ENCODE assay signal across 9 mouse cellular contexts in genomic region chr7:64011563-64012267, GRCm38 (mm10).
A peak's percentile ranks its signal among the peaks of the same experiment; 100 is the strongest.
DNase-seq lines count a peak whose midpoint lies in the region; ATAC-seq and TF ChIP-seq lines count a peak whose summit lies in the region.
"Had no signal": no experiment of that assay in that cellular context is flagged by ENCODE, and none has a peak within 500 bp of the region (broad histone marks: within the 10 kb centered on the region; RNA-seq: fewer than 3 reads in every experiment).

No protein-coding gene starts in this region.

- H3K4me2 ChIP-seq in heart, embryonic 15.5 days = 0 out of 2 replicates have a peak overlapping the region, but pooled peaks have one; percentile 2
- H3K4me2 ChIP-seq in midbrain, embryonic 11.5 days = no peak overlapping the region
- H3K4me2 ChIP-seq: hindbrain, embryonic 15.5 days had no signal

- TF ChIP-seq EP300 in MEL (IDR thresholded peaks at IDR 0.05; ENCODE audit: low read depth in 1 of 2, low read length in 2 of 2) = peak; percentile 79 to 92

- TF ChIP-seq CTCF in MEL (IDR thresholded peaks at IDR 0.05 in 2 of 3, conservative IDR thresholded peaks at IDR 0.05 in 1 of 3; ENCODE audit: control insufficient read depth in 1 of 3, insufficient read depth in 1 of 3, low read depth in 2 of 3, low read length in 3 of 3, poor library complexity in 1 of 3, severe bottlenecking in 1 of 3) = no peak

- H3K4me1 ChIP-seq in MEL (ENCODE audit: control insufficient read depth in 1 of 2, insufficient read depth in 2 of 2, low read length in 2 of 2) = peaks cover 23 to 36% of the 10 kb centered on the region in 2 experiments
- H3K4me1 ChIP-seq in heart, embryonic 15.5 days (replicated peaks) = peaks cover 11% of the 10 kb centered on the region
- H3K4me1 ChIP-seq in midbrain, embryonic 11.5 days (ENCODE audit: control insufficient read depth, insufficient read depth, low read length) = no peaks in the 10 kb centered on the region
- H3K4me1 ChIP-seq: hindbrain, embryonic 15.5 days had no signal

- no peaks in the 10 kb centered on the region; the same call in 1 of the 2 replicates for H3K79me2 ChIP-seq in MEL (ENCODE audit: control insufficient read depth, insufficient read depth, low read length, poor library complexity)

- peak overlapping the region; percentile 99 for H3K27ac ChIP-seq in MEL (ENCODE audit: control insufficient read depth, low read depth, low read length)
- no peak overlapping the region for H3K27ac ChIP-seq in heart, embryonic 15.5 days
- no peak overlapping the region for H3K27ac ChIP-seq in midbrain, embryonic 11.5 days (ENCODE audit: low read depth, low read length)
- H3K27ac ChIP-seq: hindbrain, embryonic 15.5 days had no signal

- H3K9me3 ChIP-seq in MEL (replicated peaks; ENCODE audit: insufficient read depth, low read length) = no peaks in the 10 kb centered on the region
- H3K9me3 ChIP-seq in heart, embryonic 15.5 days (replicated peaks) = no peaks in the 10 kb centered on the region
- H3K9me3 ChIP-seq in midbrain, embryonic 11.5 days (ENCODE audit: control insufficient read depth, low read length) = no peaks in the 10 kb centered on the region
- H3K9me3 ChIP-seq: hindbrain, embryonic 15.5 days had no signal

- peaks cover 0 to 21% of the 10 kb centered on the region in 2 experiments; a peak in 2 of 4 replicates for H3K36me3 ChIP-seq in MEL (ENCODE audit: control insufficient read depth in 1 of 2, insufficient read depth in 2 of 2, low read length in 2 of 2)
- H3K36me3 ChIP-seq in heart, embryonic 15.5 days = no peaks in the 10 kb centered on the region
- H3K36me3 ChIP-seq in midbrain, embryonic 11.5 days (ENCODE audit: control insufficient read depth, insufficient read depth, low read length) = no peaks in the 10 kb centered on the region
- H3K36me3 ChIP-seq: hindbrain, embryonic 15.5 days had no signal

- TF ChIP-seq RAD21 in MEL (IDR thresholded peaks at IDR 0.05; ENCODE audit: low read depth, low read length) = no peak

- H3K9ac ChIP-seq in MEL (ENCODE audit: control insufficient read depth, low read depth, low read length, poor library complexity, severe bottlenecking) = peak overlapping the region; percentile 81
- no peak overlapping the region for H3K9ac ChIP-seq in heart, embryonic 15.5 days
- H3K9ac ChIP-seq in midbrain, embryonic 11.5 days (ENCODE audit: low read length) = no peak overlapping the region
- H3K9ac ChIP-seq: hindbrain, embryonic 15.5 days had no signal

- H3K27me3 ChIP-seq in MEL (ENCODE audit: control insufficient read depth in 1 of 2, insufficient read depth in 2 of 2, low read length in 2 of 2) = no peaks in the 10 kb centered on the region
- H3K27me3 ChIP-seq in heart, embryonic 15.5 days = no peaks in the 10 kb centered on the region
- H3K27me3 ChIP-seq in midbrain, embryonic 11.5 days (ENCODE audit: control insufficient read depth, insufficient read depth, low read length) = no peaks in the 10 kb centered on the region
- H3K27me3 ChIP-seq: hindbrain, embryonic 15.5 days had no signal

- WGBS in heart, embryonic 15.5 days = 40% methylated on average over 13 of the region's 13 CpGs
- 75% methylated on average over 13 of the region's 13 CpGs for WGBS in midbrain, embryonic 11.5 days

- H3K4me3 ChIP-seq in MEL (ENCODE audit: control insufficient read depth in 1 of 2, insufficient read depth in 1 of 2, low read depth in 2 of 2, low read length in 2 of 2) = peak overlapping the region; percentile 36 to 53
- H3K4me3 ChIP-seq in heart, embryonic 15.5 days = no peak overlapping the region
- H3K4me3 ChIP-seq in midbrain, embryonic 11.5 days (ENCODE audit: low read depth, low read length) = no peak overlapping the region
- H3K4me3 ChIP-seq: hindbrain, embryonic 15.5 days had no signal

- 0 out of 2 replicates have a peak, but pooled peaks have one; percentile 40 for ATAC-seq in heart, embryonic 15.5 days (replicated peaks; ENCODE audit: insufficient number of reproducible peaks, insufficient read depth, low FRiP score, low read depth)
- no peak for ATAC-seq in midbrain, embryonic 11.5 days (ENCODE audit: low FRiP score)

- peak in 1 of 2 experiments; percentile 51; a peak in 2 of 4 replicates for TF ChIP-seq POLR2A in MEL (IDR thresholded peaks at IDR 0.05; ENCODE audit: control insufficient read depth in 1 of 2, insufficient read depth in 1 of 2, low read depth in 1 of 2, low read length in 2 of 2, poor library complexity in 1 of 2)

- DNase-seq in B cell, adult 2 months = peak; percentile 75
- DNase-seq in MEL (ENCODE audit: low read depth, low spot score) = peak; percentile 93
- peak; percentile 71 for DNase-seq in lung, postnatal 14 days
- DNase-seq in thymus, postnatal 25 days = peak; percentile 76
- no peak for DNase-seq in midbrain, embryonic 11.5 days (ENCODE audit: low spot score, missing footprints)
- DNase-seq in ovary, adult 18-20 months (ENCODE audit: low spot score) = no peak
- DNase-seq in neural tube, embryonic 10.5 days (ENCODE audit: extremely low spot score, low spot score) = no peak

TF ChIP-seq in MEL, 35 proteins besides CTCF, POLR2A, EP300 and RAD21:
- TF ChIP-seq KAT2A (conservative IDR thresholded peaks at IDR 0.05; ENCODE audit: low read depth, low read length) = no peak
- peak; percentile 84 for TF ChIP-seq TAL1 (IDR thresholded peaks at IDR 0.05; ENCODE audit: low read length)
- TF ChIP-seq NELFE (IDR thresholded peaks at IDR 0.05; ENCODE audit: low read depth, low read length) = peak; percentile 41; the same call in 1 of the 2 replicates
- peak; percentile 83 for TF ChIP-seq GATA1 (IDR thresholded peaks at IDR 0.05; ENCODE audit: low read depth, low read length)
- TF ChIP-seq TBP (IDR thresholded peaks at IDR 0.05; ENCODE audit: low read depth, low read length) = peak; percentile 96
- peak; percentile 47; the same call in 1 of the 2 replicates for TF ChIP-seq MYC (IDR thresholded peaks at IDR 0.05; ENCODE audit: low read depth, low read length)
- no peak for TF ChIP-seq ZMIZ1 (IDR thresholded peaks at IDR 0.05; ENCODE audit: low read depth, low read length)
- no peak; the same call in 1 of the 2 replicates for TF ChIP-seq MAFK (IDR thresholded peaks at IDR 0.05; ENCODE audit: borderline replicate concordance, low read depth, low read length)
- peak; percentile 37; the same call in 1 of the 2 replicates for TF ChIP-seq ELF1 (IDR thresholded peaks at IDR 0.05; ENCODE audit: low read depth, low read length)
- TF ChIP-seq JUND (IDR thresholded peaks at IDR 0.05; ENCODE audit: low read depth, low read length) = no peak
- no peak for TF ChIP-seq E2F4 (IDR thresholded peaks at IDR 0.05; ENCODE audit: borderline replicate concordance, low read depth, low read length)
- 0 out of 2 replicates have a peak, but pooled peaks have one; percentile 5 for TF ChIP-seq MYB (IDR thresholded peaks at IDR 0.05; ENCODE audit: low read depth, low read length)
- peak; percentile 81 for TF ChIP-seq ETS1 (IDR thresholded peaks at IDR 0.05; ENCODE audit: low read depth, low read length)
- no peak for TF ChIP-seq NRF1 (IDR thresholded peaks at IDR 0.05; ENCODE audit: insufficient read depth, low read depth, low read length, poor library complexity, severe bottlenecking)
- no peak for TF ChIP-seq SMC3 (IDR thresholded peaks at IDR 0.05; ENCODE audit: low read depth, low read length)
- TF ChIP-seq TCF12 (IDR thresholded peaks at IDR 0.05; ENCODE audit: low read depth, low read length) = peak; percentile 78
- peak; percentile 23; the same call in 1 of the 2 replicates for TF ChIP-seq HCFC1 (IDR thresholded peaks at IDR 0.05; ENCODE audit: low read depth, low read length)
- no peak for TF ChIP-seq GABPA (IDR thresholded peaks at IDR 0.05; ENCODE audit: low read depth, low read length)
- peak; percentile 25; the same call in 1 of the 2 replicates for TF ChIP-seq MXI1 (IDR thresholded peaks at IDR 0.05; ENCODE audit: low read depth, low read length)
- TF ChIP-seq USF1 (IDR thresholded peaks at IDR 0.05; ENCODE audit: low read depth, low read length) = no peak
- TF ChIP-seq USF2 (IDR thresholded peaks at IDR 0.05; ENCODE audit: borderline replicate concordance in 1 of 2, insufficient read depth in 1 of 2, low read depth in 1 of 2, low read length in 2 of 2) = no peak
- no peak for TF ChIP-seq POLR2AphosphoS5 (IDR thresholded peaks at IDR 0.05; ENCODE audit: borderline replicate concordance, low read depth, low read length)
- no peak for TF ChIP-seq CHD2 (IDR thresholded peaks at IDR 0.05; ENCODE audit: low read length)
- no peak for TF ChIP-seq MEF2A (IDR thresholded peaks at IDR 0.05; ENCODE audit: extremely low read depth, insufficient replicate concordance, low read depth, low read length, poor library complexity, severe bottlenecking)
- peak; percentile 52; the same call in 1 of the 2 replicates for TF ChIP-seq SIN3A (IDR thresholded peaks at IDR 0.05; ENCODE audit: low read length)
- peak; percentile 20; the same call in 1 of the 2 replicates for TF ChIP-seq MAX (IDR thresholded peaks at IDR 0.05; ENCODE audit: low read length)
- no peak for TF ChIP-seq ZC3H11A (IDR thresholded peaks at IDR 0.05; ENCODE audit: low read depth, low read length)
- TF ChIP-seq ZNF384 (IDR thresholded peaks at IDR 0.05; ENCODE audit: low read depth, low read length) = no peak
- TF ChIP-seq ZKSCAN1 (IDR thresholded peaks at IDR 0.05; ENCODE audit: low read depth, low read length) = no peak
- TF ChIP-seq CHD1 (IDR thresholded peaks at IDR 0.05; ENCODE audit: low read depth, low read length) = no peak
- TF ChIP-seq BHLHE40 (IDR thresholded peaks at IDR 0.05; ENCODE audit: borderline replicate concordance, low read depth, low read length) = peak; percentile 11; the same call in 1 of the 2 replicates
- peak; percentile 50; the same call in 1 of the 2 replicates for TF ChIP-seq RCOR1 (IDR thresholded peaks at IDR 0.05; ENCODE audit: low read depth, low read length)
- 0 out of 2 replicates have a peak, but pooled peaks have one; percentile 66 for TF ChIP-seq UBTF (IDR thresholded peaks at IDR 0.05; ENCODE audit: borderline replicate concordance, insufficient read depth, low read depth, low read length)
- TF ChIP-seq POLR2AphosphoS2 (IDR thresholded peaks at IDR 0.05; ENCODE audit: low read length) = no peak
- TF ChIP-seq MAZ (IDR thresholded peaks at IDR 0.05; ENCODE audit: low read depth, low read length) = 0 out of 2 replicates have a peak, but pooled peaks have one; percentile 45

Comparison
In these comparisons a context has a peak if more than half of its experiments do, and no peak if none do; other contexts are left out.
1. DNase-seq: peak in B cell, adult 2 months (2 of 2), MEL (single experiment), lung, postnatal 14 days (single experiment) and thymus, postnatal 25 days (single experiment); none in midbrain, embryonic 11.5 days (single experiment), ovary, adult 18-20 months (single experiment) and neural tube, embryonic 10.5 days (single experiment).
2. H3K4me3 ChIP-seq: peak in MEL (2 of 2); none in heart, embryonic 15.5 days (single experiment) and midbrain, embryonic 11.5 days (single experiment).